17 mouse cellular contexts compared by ENCODE assay signal in genomic region chr15:20863076-20863475, GRCm38 (mm10).
"Had no signal": no experiment of that assay in that cellular context is flagged by ENCODE, and none has a peak within 500 bp of the region (broad histone marks: within the 10 kb centered on the region; RNA-seq: fewer than 3 reads in every experiment).

No protein-coding gene starts in this region.

- H3K9ac ChIP-seq: liver, embryonic 15.5 days; liver, postnatal 0 days; lung, embryonic 15.5 days; midbrain, embryonic 12.5 days; neural tube, embryonic 12.5 days; stomach, embryonic 15.5 days had no signal

- ATAC-seq: liver, postnatal 0 days; lung, postnatal 0 days had no signal

- H3K9me3 ChIP-seq: liver, embryonic 15.5 days; lung, embryonic 15.5 days; megakaryocyte, embryonic 14.5 days; midbrain, embryonic 12.5 days; neural tube, embryonic 12.5 days; stomach, embryonic 15.5 days had no signal

- H3K4me2 ChIP-seq: liver, embryonic 15.5 days; lung, embryonic 15.5 days; midbrain, embryonic 12.5 days; neural tube, embryonic 12.5 days; stomach, embryonic 15.5 days had no signal

- H3K4me3 ChIP-seq: liver, embryonic 15.5 days; lung, embryonic 15.5 days; megakaryocyte, embryonic 14.5 days; midbrain, embryonic 12.5 days; neural tube, embryonic 12.5 days; stomach, embryonic 15.5 days had no signal

- H3K36me3 ChIP-seq: liver, embryonic 15.5 days; lung, embryonic 15.5 days; midbrain, embryonic 12.5 days; neural tube, embryonic 12.5 days; stomach, embryonic 15.5 days had no signal

- H3K27ac ChIP-seq: liver, embryonic 15.5 days; lung, embryonic 15.5 days; macrophage; midbrain, embryonic 12.5 days; neural tube, embryonic 12.5 days; stomach, embryonic 15.5 days; stomach, postnatal 0 days had no signal

- H3K4me1 ChIP-seq: liver, embryonic 15.5 days; lung, embryonic 15.5 days; megakaryocyte, embryonic 14.5 days; midbrain, embryonic 12.5 days; neural tube, embryonic 12.5 days; stomach, embryonic 15.5 days had no signal

- DNase-seq: liver, postnatal 0 days; lung, adult 2 months; lung, postnatal 14 days; lung, postnatal 36 days; right cerebral cortex, postnatal 14 days; thymus, adult 2 months; thymus, postnatal 25 days; thymus, postnatal 4 days had no signal

- H3K27me3 ChIP-seq: liver, embryonic 15.5 days; lung, embryonic 15.5 days; megakaryocyte, embryonic 14.5 days; midbrain, embryonic 12.5 days; neural tube, embryonic 12.5 days; stomach, embryonic 15.5 days had no signal
